Mouse (Mus musculus): Measurements from ENCODE around the gene Sh3kbp1. TPM values are rescaled to one million over a fixed set of nuclear protein-coding genes. Genes with fewer than 3 reads are reported as not detected.

The Sh3kbp1 gene
- total and polyA plus RNA-seq, 2 experiments from 2014 or later: 255 to 279 TPM

GRCm38 (mm10) chrX:159732845-159733244, 105.8 kb downstream of the Sh3kbp1 start:
- ATAC-seq (ENCODE audit: insufficient read depth, low read depth): no peak
- Histone ChIP-seq H3K4me3 (ENCODE audit: low read depth, low read length) (no peak overlapping the region), H3K36me3 (replicated peaks; ENCODE audit: control insufficient read depth, insufficient read depth, low read length) (no peaks in the 10 kb centered on the region), H3K4me2 (ENCODE audit: low read depth, low read length) (no peak overlapping the region), H3K27me3 (ENCODE audit: control insufficient read depth, insufficient read depth, low read length) (no peaks in the 10 kb centered on the region), H3K27ac (ENCODE audit: low read depth) (no peak overlapping the region), H3K4me1 (ENCODE audit: control insufficient read depth, insufficient read depth) (no peaks in the 10 kb centered on the region), H3K9me3 (replicated peaks; ENCODE audit: control insufficient read depth, low read length) (no peaks in the 10 kb centered on the region), H3K9ac (replicated peaks; ENCODE audit: low read depth, low read length) (no peak overlapping the region)
- TF ChIP-seq CTCF (IDR thresholded peaks at IDR 0.05; ENCODE audit: low read depth) (no peak), EP300 (IDR thresholded peaks at IDR 0.05; ENCODE audit: low read depth) (no peak)
- 70% methylated on average over 3 of the region's 3 CpGs for WGBS
- DNase-seq (ENCODE audit: low spot score): no peak

DNA sequence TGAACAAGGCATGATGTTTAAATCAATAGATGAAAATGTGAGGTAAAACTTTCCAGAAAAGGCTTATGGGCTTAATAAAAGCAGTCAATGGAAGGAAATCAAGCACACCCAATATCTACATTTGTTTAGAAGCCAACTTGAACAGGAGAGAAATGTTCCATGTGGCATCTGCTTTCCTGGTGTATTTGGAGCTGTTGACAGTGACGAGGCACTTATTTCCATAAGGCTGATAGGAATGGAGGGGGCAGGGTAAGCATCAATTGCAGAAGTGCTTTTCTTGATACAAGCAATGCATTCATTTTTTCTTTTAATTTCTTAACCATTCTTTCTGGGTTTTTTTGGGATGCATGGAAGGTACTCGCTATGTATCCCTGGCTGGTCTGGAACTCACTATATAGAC, 106.9 kb downstream of the Sh3kbp1 start:
- TF ChIP-seq CTCF (IDR thresholded peaks at IDR 0.05; ENCODE audit: low read depth): no peak
- Histone ChIP-seq H3K9me3 (replicated peaks; ENCODE audit: control insufficient read depth, low read length) (no peaks in the 10 kb centered on the region), H3K36me3 (replicated peaks; ENCODE audit: control insufficient read depth, insufficient read depth, low read length) (no peaks in the 10 kb centered on the region), H3K4me2 (ENCODE audit: low read depth, low read length) (no peak overlapping the region), H3K9ac (replicated peaks; ENCODE audit: low read depth, low read length) (no peak overlapping the region), H3K27me3 (ENCODE audit: control insufficient read depth, insufficient read depth, low read length) (no peaks in the 10 kb centered on the region), H3K4me3 (ENCODE audit: low read depth, low read length) (no peak overlapping the region), H3K4me1 (ENCODE audit: control insufficient read depth, insufficient read depth) (no peaks in the 10 kb centered on the region), H3K27ac (ENCODE audit: low read depth) (no peak overlapping the region)
- ATAC-seq (ENCODE audit: insufficient read depth, low read depth): no peak
- DNase-seq (ENCODE audit: low spot score): no peak
- WGBS: 69% methylated on average over 2 of the region's 2 CpGs

- no peak for TF ChIP-seq CTCF (IDR thresholded peaks at IDR 0.05; ENCODE audit: low read depth)
- TF ChIP-seq EP300 (IDR thresholded peaks at IDR 0.05; ENCODE audit: low read depth): no peak
- 41% methylated on average over 6 of the region's 6 CpGs for WGBS
- Histone ChIP-seq H3K27me3 (ENCODE audit: control insufficient read depth, insufficient read depth, low read length) (no peaks in the 10 kb centered on the region), H3K27ac (ENCODE audit: low read depth) (no peak overlapping the region), H3K4me3 (ENCODE audit: low read depth, low read length) (no peak overlapping the region), H3K36me3 (replicated peaks; ENCODE audit: control insufficient read depth, insufficient read depth, low read length) (no peaks in the 10 kb centered on the region), H3K4me2 (ENCODE audit: low read depth, low read length) (no peak overlapping the region), H3K9ac (replicated peaks; ENCODE audit: low read depth, low read length) (no peak overlapping the region), H3K9me3 (replicated peaks; ENCODE audit: control insufficient read depth, low read length) (no peaks in the 10 kb centered on the region), H3K4me1 (ENCODE audit: control insufficient read depth, insufficient read depth) (no peaks in the 10 kb centered on the region)
- ATAC-seq (ENCODE audit: insufficient read depth, low read depth) (no peak), DNase-seq (ENCODE audit: low spot score) (no peak)
Observed at GRCm38 (mm10) chrX:159735513-159736099, 108.5 kb downstream of the Sh3kbp1 start.

DNA sequence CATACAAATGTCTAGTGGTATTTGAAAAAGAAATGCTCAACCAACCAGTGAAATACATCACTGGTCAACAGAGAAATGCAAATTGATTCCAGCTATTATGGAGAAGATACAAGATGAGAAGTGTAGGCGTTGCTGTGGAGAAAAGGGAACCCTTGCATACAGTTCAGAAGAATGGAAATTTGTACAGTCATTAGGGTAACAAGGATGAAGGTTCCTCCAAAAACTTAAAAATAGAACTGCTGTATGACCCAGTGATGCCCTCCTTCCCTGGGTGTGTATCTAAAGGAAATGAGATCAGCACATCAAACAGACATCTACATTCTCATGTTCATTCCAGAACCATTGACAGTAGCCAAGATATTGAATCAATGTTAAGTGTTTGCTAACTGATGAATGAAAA, 110.3 kb downstream of the Sh3kbp1 start:
- Histone ChIP-seq H3K4me2 (ENCODE audit: low read depth, low read length) (no peak overlapping the region), H3K9ac (replicated peaks; ENCODE audit: low read depth, low read length) (no peak overlapping the region)
- DNase-seq (ENCODE audit: low spot score): no peak

DNA sequence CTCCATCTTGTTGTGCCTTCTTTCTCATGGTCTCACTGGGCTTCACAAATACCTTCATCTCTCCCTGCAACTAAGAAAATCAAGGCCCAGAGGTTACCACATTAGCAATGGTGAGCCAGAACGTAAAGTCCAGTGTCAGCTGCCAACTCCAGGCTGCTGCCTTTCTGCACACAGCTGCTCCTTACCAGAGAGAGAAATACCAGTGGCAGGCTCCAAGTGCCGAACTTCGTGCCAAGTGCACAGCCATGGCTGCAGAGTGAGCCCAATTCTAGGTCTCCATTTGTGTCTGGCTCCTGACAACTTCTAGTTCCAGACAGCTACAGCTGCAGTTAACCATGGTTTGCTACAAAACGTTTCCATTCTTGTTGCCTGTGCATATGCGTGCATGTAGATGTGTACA, 117.0 kb downstream of the Sh3kbp1 start:
- H3K27ac ChIP-seq (ENCODE audit: low read depth): no peak overlapping the region

More for the DNA sequence above, 110.3 kb downstream of the Sh3kbp1 start:
- no peaks in the 10 kb centered on the region for H3K4me1 ChIP-seq (ENCODE audit: control insufficient read depth, insufficient read depth)
- H3K27ac ChIP-seq (ENCODE audit: low read depth): no peak overlapping the region
- H3K36me3 ChIP-seq (replicated peaks; ENCODE audit: control insufficient read depth, insufficient read depth, low read length): no peaks in the 10 kb centered on the region
- no peaks in the 10 kb centered on the region for H3K27me3 ChIP-seq (ENCODE audit: control insufficient read depth, insufficient read depth, low read length)
- no peak for TF ChIP-seq CTCF (IDR thresholded peaks at IDR 0.05; ENCODE audit: low read depth)
- TF ChIP-seq EP300 (IDR thresholded peaks at IDR 0.05; ENCODE audit: low read depth): no peak
- ATAC-seq (ENCODE audit: insufficient read depth, low read depth): no peak
- H3K9me3 ChIP-seq (replicated peaks; ENCODE audit: control insufficient read depth, low read length): no peaks in the 10 kb centered on the region
- WGBS: 76% methylated on average over 1 of the region's 1 CpGs
- H3K4me3 ChIP-seq (ENCODE audit: low read depth, low read length): no peak overlapping the region

DNA sequence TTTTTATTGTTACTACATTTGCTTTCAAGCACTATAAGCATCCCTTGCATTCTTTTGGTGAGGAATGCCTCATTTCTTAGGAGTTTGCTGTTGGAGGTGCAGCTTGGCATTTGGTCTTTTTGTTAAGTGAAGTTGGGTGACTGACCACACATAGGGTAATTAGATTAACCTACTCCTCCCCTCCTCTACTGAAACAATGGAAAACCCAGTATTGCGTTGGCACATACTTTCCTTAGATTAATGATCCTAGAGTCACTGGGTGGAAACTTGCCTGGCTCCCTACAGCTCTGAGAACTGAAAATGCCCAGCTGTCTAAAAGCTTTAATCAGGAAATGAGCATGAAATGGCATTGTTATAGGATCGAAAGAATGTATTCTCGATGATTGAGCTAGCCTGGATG, 117.5 kb downstream of the Sh3kbp1 start:
- no peaks in the 10 kb centered on the region for H3K27me3 ChIP-seq (ENCODE audit: control insufficient read depth, insufficient read depth, low read length)
- WGBS: 70% methylated on average over 3 of the region's 3 CpGs
- no peak for TF ChIP-seq EP300 (IDR thresholded peaks at IDR 0.05; ENCODE audit: low read depth)
- no peak for TF ChIP-seq CTCF (IDR thresholded peaks at IDR 0.05; ENCODE audit: low read depth)
- no peaks in the 10 kb centered on the region for H3K4me1 ChIP-seq (ENCODE audit: control insufficient read depth, insufficient read depth)
- H3K4me2 ChIP-seq (ENCODE audit: low read depth, low read length): no peak overlapping the region
- no peaks in the 10 kb centered on the region for H3K36me3 ChIP-seq (replicated peaks; ENCODE audit: control insufficient read depth, insufficient read depth, low read length)
- no peak overlapping the region for H3K27ac ChIP-seq (ENCODE audit: low read depth)
- H3K4me3 ChIP-seq (ENCODE audit: low read depth, low read length): no peak overlapping the region
- ATAC-seq (ENCODE audit: insufficient read depth, low read depth) (no peak), DNase-seq (ENCODE audit: low spot score) (no peak)
- no peak overlapping the region for H3K9ac ChIP-seq (replicated peaks; ENCODE audit: low read depth, low read length)
- no peaks in the 10 kb centered on the region for H3K9me3 ChIP-seq (replicated peaks; ENCODE audit: control insufficient read depth, low read length)

More for the DNA sequence above, 117.0 kb downstream of the Sh3kbp1 start:
- H3K9me3 ChIP-seq (replicated peaks; ENCODE audit: control insufficient read depth, low read length): no peaks in the 10 kb centered on the region
- no peak for TF ChIP-seq EP300 (IDR thresholded peaks at IDR 0.05; ENCODE audit: low read depth)
- H3K9ac ChIP-seq (replicated peaks; ENCODE audit: low read depth, low read length): no peak overlapping the region
- no peak for ATAC-seq (ENCODE audit: insufficient read depth, low read depth)
- no peak overlapping the region for H3K4me2 ChIP-seq (ENCODE audit: low read depth, low read length)
- no peaks in the 10 kb centered on the region for H3K36me3 ChIP-seq (replicated peaks; ENCODE audit: control insufficient read depth, insufficient read depth, low read length)
- peak; percentile 10 for DNase-seq (ENCODE audit: low spot score)
- H3K4me3 ChIP-seq (ENCODE audit: low read depth, low read length): no peak overlapping the region
- H3K27me3 ChIP-seq (ENCODE audit: control insufficient read depth, insufficient read depth, low read length): no peaks in the 10 kb centered on the region
- H3K4me1 ChIP-seq (ENCODE audit: control insufficient read depth, insufficient read depth): no peaks in the 10 kb centered on the region
- 36% methylated on average over 5 of the region's 5 CpGs for WGBS

Measured in heart, postnatal 0 days (tissue).